In genomic region chr2:6493886-6494285, GRCm38 (mm10) we compare ENCODE assay signal across 26 mouse cellular contexts.
DNase-seq lines count a peak whose midpoint lies in the region; ATAC-seq and TF ChIP-seq lines count a peak whose summit lies in the region.
"Had no signal": no experiment of that assay in that cellular context is flagged by ENCODE, and none has a peak within 500 bp of the region (broad histone marks: within the 10 kb centered on the region; RNA-seq: fewer than 3 reads in every experiment).

No protein-coding gene starts in this region.

- TF ChIP-seq CTCF in hindbrain, postnatal 0 days (IDR thresholded peaks at IDR 0.05; ENCODE audit: low read depth): no peak

- H3K4me1 ChIP-seq in forebrain, embryonic 11.5 days (replicated peaks; ENCODE audit: control insufficient read depth, insufficient read depth, low read length): no peaks in the 10 kb centered on the region
- no peaks in the 10 kb centered on the region for H3K4me1 ChIP-seq in forebrain, embryonic 10.5 days
- H3K4me1 ChIP-seq in hindbrain, postnatal 0 days (ENCODE audit: insufficient read depth, low read length): no peaks in the 10 kb centered on the region
- no peaks in the 10 kb centered on the region for H3K4me1 ChIP-seq in hindbrain, embryonic 14.5 days (replicated peaks; ENCODE audit: control insufficient read depth, insufficient read depth, low read length)
- H3K4me1 ChIP-seq in neural tube, embryonic 15.5 days: no peaks in the 10 kb centered on the region
- H3K4me1 ChIP-seq: hindbrain, embryonic 13.5 days had no signal

- WGBS in forebrain, embryonic 11.5 days: 85% methylated on average over 5 of the region's 5 CpGs
- WGBS in forebrain, embryonic 10.5 days: 82% methylated on average over 5 of the region's 5 CpGs
- 81% methylated on average over 5 of the region's 5 CpGs for WGBS in hindbrain, postnatal 0 days
- WGBS in hindbrain, embryonic 14.5 days: 83% methylated on average over 5 of the region's 5 CpGs
- WGBS in neural tube, embryonic 15.5 days: 82% methylated on average over 5 of the region's 5 CpGs

- no peak overlapping the region for H3K27ac ChIP-seq in forebrain, embryonic 11.5 days (ENCODE audit: low read depth, low read length)
- H3K27ac ChIP-seq in forebrain, embryonic 10.5 days: no peak overlapping the region
- H3K27ac ChIP-seq in hindbrain, postnatal 0 days: no peak overlapping the region
- no peak overlapping the region for H3K27ac ChIP-seq in hindbrain, embryonic 14.5 days
- no peak overlapping the region for H3K27ac ChIP-seq in neural tube, embryonic 15.5 days (replicated peaks)
- H3K27ac ChIP-seq: embryonic facial prominence, embryonic 12.5 days; embryonic facial prominence, embryonic 15.5 days; forebrain, embryonic 13.5 days; gastrocnemius, adult 2 months; hindbrain, embryonic 10.5 days; hindbrain, embryonic 13.5 days had no signal

- no peaks in the 10 kb centered on the region for H3K27me3 ChIP-seq in forebrain, embryonic 11.5 days (ENCODE audit: control insufficient read depth, insufficient read depth, low read length)
- H3K27me3 ChIP-seq in forebrain, embryonic 10.5 days (ENCODE audit: poor library complexity, severe bottlenecking): no peaks in the 10 kb centered on the region
- no peaks in the 10 kb centered on the region for H3K27me3 ChIP-seq in hindbrain, postnatal 0 days (ENCODE audit: insufficient read depth, low read length)
- no peaks in the 10 kb centered on the region for H3K27me3 ChIP-seq in hindbrain, embryonic 14.5 days (ENCODE audit: control insufficient read depth, insufficient read depth, low read length)
- H3K27me3 ChIP-seq in neural tube, embryonic 15.5 days (replicated peaks): no peaks in the 10 kb centered on the region
- H3K27me3 ChIP-seq: CH12.LX; embryonic facial prominence, embryonic 12.5 days; embryonic facial prominence, embryonic 15.5 days; forebrain, embryonic 13.5 days; Patski had no signal

- ATAC-seq in forebrain, embryonic 11.5 days (replicated peaks; ENCODE audit: low FRiP score): no peak
- 0 out of 2 replicates have a peak, but pooled peaks have one; percentile 25 for ATAC-seq in hindbrain, postnatal 0 days
- no peak for ATAC-seq in hindbrain, embryonic 14.5 days (ENCODE audit: low FRiP score)
- peak; percentile 55 for ATAC-seq in granulocyte monocyte progenitor cell, adult 5-6 weeks (replicated peaks; ENCODE audit: poor library complexity, severe bottlenecking)
- 0 out of 2 replicates have a peak, but pooled peaks have one; percentile 48 for ATAC-seq in neural tube, embryonic 15.5 days (ENCODE audit: low FRiP score)
- ATAC-seq in frontal cortex, adult (ENCODE audit: low TSS enrichment): no peak
- ATAC-seq: forebrain, embryonic 13.5 days; forebrain, embryonic 16.5 days; intestine, postnatal 0 days; Patski had no signal

- peak; percentile 23 for DNase-seq in forebrain, embryonic 11.5 days (ENCODE audit: low spot score)
- DNase-seq in forebrain, embryonic 10.5 days (ENCODE audit: extremely low spot score, low spot score): no peak
- DNase-seq in hindbrain, postnatal 0 days (ENCODE audit: low spot score): no peak
- DNase-seq in hindbrain, embryonic 14.5 days (ENCODE audit: low spot score): no peak
- no peak for DNase-seq in urinary bladder, postnatal 4 days (ENCODE audit: low spot score in 2 of 2)
- DNase-seq: adrenal gland, postnatal 10 days; adrenal gland, postnatal 36 days; B cell, adult 2 months; cerebellum, adult 18-20 months; cerebellum, adult 9-10 months; cerebellum, postnatal 14 days; gastrocnemius, adult 2 months; gastrocnemius, postnatal 14 days had no signal

- no peak overlapping the region for H3K4me3 ChIP-seq in forebrain, embryonic 11.5 days (ENCODE audit: low read depth, low read length)
- no peak overlapping the region for H3K4me3 ChIP-seq in forebrain, embryonic 10.5 days
- no peak overlapping the region for H3K4me3 ChIP-seq in hindbrain, postnatal 0 days (ENCODE audit: low read length)
- no peak overlapping the region for H3K4me3 ChIP-seq in hindbrain, embryonic 14.5 days (replicated peaks; ENCODE audit: low read length)
- no peak overlapping the region for H3K4me3 ChIP-seq in neural tube, embryonic 15.5 days (replicated peaks)
- H3K4me3 ChIP-seq: embryonic facial prominence, embryonic 12.5 days; embryonic facial prominence, embryonic 15.5 days; forebrain, embryonic 13.5 days; gastrocnemius, adult 2 months; hindbrain, embryonic 10.5 days; hindbrain, embryonic 13.5 days had no signal

- H3K4me2 ChIP-seq in forebrain, embryonic 11.5 days (ENCODE audit: low read depth, low read length, severe bottlenecking): no peak overlapping the region
- no peak overlapping the region for H3K4me2 ChIP-seq in hindbrain, postnatal 0 days (ENCODE audit: low read depth, low read length)
- no peak overlapping the region for H3K4me2 ChIP-seq in hindbrain, embryonic 14.5 days (replicated peaks)
- no peak overlapping the region for H3K4me2 ChIP-seq in neural tube, embryonic 15.5 days
- H3K4me2 ChIP-seq: embryonic facial prominence, embryonic 12.5 days; embryonic facial prominence, embryonic 15.5 days; forebrain, embryonic 13.5 days; hindbrain, embryonic 13.5 days had no signal

- H3K9ac ChIP-seq in forebrain, embryonic 11.5 days (ENCODE audit: low read length): no peak overlapping the region
- no peak overlapping the region for H3K9ac ChIP-seq in hindbrain, postnatal 0 days (replicated peaks; ENCODE audit: low read length)
- H3K9ac ChIP-seq in hindbrain, embryonic 14.5 days: no peak overlapping the region
- no peak overlapping the region for H3K9ac ChIP-seq in neural tube, embryonic 15.5 days (replicated peaks)
- H3K9ac ChIP-seq: embryonic facial prominence, embryonic 12.5 days; embryonic facial prominence, embryonic 15.5 days; forebrain, embryonic 13.5 days; hindbrain, embryonic 13.5 days had no signal

- H3K36me3 ChIP-seq in forebrain, embryonic 11.5 days (ENCODE audit: control insufficient read depth, insufficient read depth, low read length): no peaks in the 10 kb centered on the region
- H3K36me3 ChIP-seq in forebrain, embryonic 10.5 days (replicated peaks): no peaks in the 10 kb centered on the region
- no peaks in the 10 kb centered on the region for H3K36me3 ChIP-seq in hindbrain, postnatal 0 days (ENCODE audit: insufficient read depth, low read length)
- H3K36me3 ChIP-seq in hindbrain, embryonic 14.5 days (replicated peaks; ENCODE audit: control insufficient read depth, insufficient read depth): no peaks in the 10 kb centered on the region
- no peaks in the 10 kb centered on the region for H3K36me3 ChIP-seq in neural tube, embryonic 15.5 days
- H3K36me3 ChIP-seq: embryonic facial prominence, embryonic 12.5 days; embryonic facial prominence, embryonic 15.5 days; G1E; hindbrain, embryonic 10.5 days; hindbrain, embryonic 13.5 days had no signal

- no peaks in the 10 kb centered on the region for H3K9me3 ChIP-seq in forebrain, embryonic 11.5 days (ENCODE audit: control insufficient read depth, low read length)
- H3K9me3 ChIP-seq in forebrain, embryonic 10.5 days: no peaks in the 10 kb centered on the region
- H3K9me3 ChIP-seq in hindbrain, postnatal 0 days (ENCODE audit: low read length): no peaks in the 10 kb centered on the region
- no peaks in the 10 kb centered on the region for H3K9me3 ChIP-seq in hindbrain, embryonic 14.5 days (ENCODE audit: control insufficient read depth, low read length)
- no peaks in the 10 kb centered on the region for H3K9me3 ChIP-seq in neural tube, embryonic 15.5 days (replicated peaks)
- H3K9me3 ChIP-seq: embryonic facial prominence, embryonic 12.5 days; embryonic facial prominence, embryonic 15.5 days; forebrain, embryonic 13.5 days; G1E; hindbrain, embryonic 10.5 days; hindbrain, embryonic 13.5 days had no signal

Comparison
In these comparisons a context has a peak if more than half of its experiments do, and no peak if none do; other contexts are left out.
1. ATAC-seq: peak in hindbrain, postnatal 0 days (single experiment), granulocyte monocyte progenitor cell, adult 5-6 weeks (single experiment) and neural tube, embryonic 15.5 days (single experiment); none in forebrain, embryonic 11.5 days (single experiment), hindbrain, embryonic 14.5 days (single experiment) and frontal cortex, adult (single experiment).